Mouse (Mus musculus): Measurements from ENCODE around the gene Hnmt. TPM values are rescaled to one million over a fixed set of nuclear protein-coding genes. Genes with fewer than 3 reads are reported as not detected.

The Hnmt gene
- 1.3 and 1.7 TPM in 2 replicates for polyA plus RNA-seq (2014; fragmentation: Nextera tagmentation; extraction: Ambion mirVana)

- 31% methylated on average over 7 of the region's 7 CpGs for WGBS
- H3K9ac ChIP-seq (ENCODE audit: low read length) = peak within 1 kb of the TSS; percentile 39
- H3K27ac ChIP-seq (ENCODE audit: low read depth) = peak within 1 kb of the TSS; percentile 47; the same call in 1 of the 2 replicates
Observed at GRCm38 (mm10) chr2:24049344-24049990, at the start of gene Hnmt. Gene Hnmt (minus strand): TSS chr2:24049394.

DNA sequence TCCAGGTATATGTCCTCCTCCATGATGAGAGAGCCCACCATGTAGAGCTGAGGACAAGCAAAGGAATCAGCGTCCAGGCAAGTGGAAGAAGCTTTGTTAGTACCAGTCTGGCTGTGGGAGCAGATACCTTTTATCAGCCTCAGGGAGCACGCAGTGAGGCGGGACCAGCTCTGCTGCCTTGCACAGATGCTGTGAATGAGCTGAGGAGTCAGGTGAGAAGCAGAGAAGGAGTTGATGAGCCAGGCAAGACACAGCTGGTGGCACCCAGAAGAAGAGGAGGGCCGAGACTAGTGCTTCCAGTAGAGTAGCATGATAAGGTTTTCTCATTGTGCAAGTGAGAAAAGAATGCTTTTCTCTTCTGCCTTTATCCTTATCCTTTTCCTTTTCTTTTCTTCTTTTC lies 47.3 kb upstream of the Hnmt start, which contains the start of gene Tbpl2:
Gene Tbpl2 (minus strand): TSS at position 101 of the 400 bp plus-strand sequence.
- 79% methylated on average over 4 of the region's 4 CpGs for WGBS
- Histone ChIP-seq H3K27me3 (replicated peaks; ENCODE audit: control insufficient read depth, insufficient read depth, low read length) (no peaks in the 10 kb centered on the region), H3K9ac (ENCODE audit: low read length) (no peak within 1 kb of the TSS), H3K4me3 (ENCODE audit: low read depth, low read length) (no peak within 1 kb of the TSS), H3K27ac (ENCODE audit: low read depth) (no peak within 1 kb of the TSS), H3K36me3 (ENCODE audit: control insufficient read depth, insufficient read depth, low read length) (no peaks in the 10 kb centered on the region), H3K9me3 (ENCODE audit: control insufficient read depth, low read length) (no peaks in the 10 kb centered on the region), H3K4me2 (ENCODE audit: low read length) (no peak within 1 kb of the TSS), H3K4me1 (replicated peaks; ENCODE audit: control insufficient read depth, insufficient read depth, low read length) (no peaks in the 10 kb centered on the region)
- DNase-seq (ENCODE audit: low spot score) = no peak
- no peak for ATAC-seq (replicated peaks; ENCODE audit: low FRiP score, low TSS enrichment, low read depth)

More at GRCm38 (mm10) chr2:24049344-24049990, at the start of gene Hnmt:
- H3K4me3 ChIP-seq (ENCODE audit: low read depth, low read length) = peak within 1 kb of the TSS; percentile 25
- no peak for ATAC-seq (replicated peaks; ENCODE audit: low FRiP score, low TSS enrichment, low read depth)
- H3K36me3 ChIP-seq (ENCODE audit: control insufficient read depth, insufficient read depth, low read length) = no peaks in the 10 kb centered on the region
- peak within 1 kb of the TSS; percentile 45 for H3K4me2 ChIP-seq (ENCODE audit: low read length)
- H3K27me3 ChIP-seq (replicated peaks; ENCODE audit: control insufficient read depth, insufficient read depth, low read length) = no peaks in the 10 kb centered on the region
- H3K9me3 ChIP-seq (ENCODE audit: control insufficient read depth, low read length) = no peaks in the 10 kb centered on the region
- peaks cover 5% of the 10 kb centered on the region; the same call in 1 of the 2 replicates for H3K4me1 ChIP-seq (replicated peaks; ENCODE audit: control insufficient read depth, insufficient read depth, low read length)
- DNase-seq (ENCODE audit: low spot score) = no peak

DNA sequence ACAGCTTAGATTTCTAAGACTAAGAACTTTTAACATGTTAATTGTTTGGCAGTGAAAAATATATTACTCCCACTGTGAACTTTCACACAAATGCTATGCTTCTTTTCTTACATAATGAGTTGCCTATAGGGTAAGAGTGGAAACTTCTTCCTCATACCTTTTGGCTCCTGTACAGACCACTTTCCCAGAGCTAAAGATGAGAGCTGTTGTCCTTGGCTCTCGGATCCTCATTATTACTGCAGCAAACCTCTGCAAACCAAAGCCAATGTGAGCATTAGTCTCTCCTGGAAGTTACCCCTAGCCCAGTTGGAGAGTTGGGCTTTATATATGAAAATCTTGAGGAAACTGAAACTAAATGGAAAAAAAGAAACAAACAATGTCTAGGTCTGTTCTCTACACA lies 41.7 kb upstream of the Hnmt start:
- no peaks in the 10 kb centered on the region for H3K4me1 ChIP-seq (replicated peaks; ENCODE audit: control insufficient read depth, insufficient read depth, low read length)
- 80% methylated on average over 1 of the region's 1 CpGs for WGBS

GRCm38 (mm10) chr2:24050459-24050858 lies 1.3 kb upstream of the Hnmt start:
- Histone ChIP-seq H3K9ac (ENCODE audit: low read length) (no peak overlapping the region), H3K4me3 (ENCODE audit: low read depth, low read length) (no peak overlapping the region), H3K27me3 (replicated peaks; ENCODE audit: control insufficient read depth, insufficient read depth, low read length) (no peaks in the 10 kb centered on the region), H3K36me3 (ENCODE audit: control insufficient read depth, insufficient read depth, low read length) (no peaks in the 10 kb centered on the region), H3K27ac (ENCODE audit: low read depth) (no peak overlapping the region), H3K4me1 (replicated peaks; ENCODE audit: control insufficient read depth, insufficient read depth, low read length) (peaks cover 5% of the 10 kb centered on the region; the same call in 1 of the 2 replicates), H3K4me2 (ENCODE audit: low read length) (no peak overlapping the region), H3K9me3 (ENCODE audit: control insufficient read depth, low read length) (no peaks in the 10 kb centered on the region)
- ATAC-seq (replicated peaks; ENCODE audit: low FRiP score, low TSS enrichment, low read depth) = no peak
- 74% methylated on average over 3 of the region's 3 CpGs for WGBS
- no peak for DNase-seq (ENCODE audit: low spot score)

More for the DNA sequence above, 41.7 kb upstream of the Hnmt start:
- Histone ChIP-seq H3K27ac (ENCODE audit: low read depth) (no peak overlapping the region), H3K27me3 (replicated peaks; ENCODE audit: control insufficient read depth, insufficient read depth, low read length) (no peaks in the 10 kb centered on the region), H3K36me3 (ENCODE audit: control insufficient read depth, insufficient read depth, low read length) (no peaks in the 10 kb centered on the region), H3K9me3 (ENCODE audit: control insufficient read depth, low read length) (no peaks in the 10 kb centered on the region), H3K4me3 (ENCODE audit: low read depth, low read length) (no peak overlapping the region), H3K4me2 (ENCODE audit: low read length) (no peak overlapping the region), H3K9ac (ENCODE audit: low read length) (no peak overlapping the region)
- ATAC-seq (replicated peaks; ENCODE audit: low FRiP score, low TSS enrichment, low read depth) (no peak), DNase-seq (ENCODE audit: low spot score) (no peak)

GRCm38 (mm10) chr2:24048480-24049097 lies 605 bp downstream of the Hnmt start:
- Histone ChIP-seq H3K9ac (ENCODE audit: low read length) (peak overlapping the region; percentile 39), H3K4me1 (replicated peaks; ENCODE audit: control insufficient read depth, insufficient read depth, low read length) (peaks cover 5% of the 10 kb centered on the region; the same call in 1 of the 2 replicates), H3K27ac (ENCODE audit: low read depth) (peak overlapping the region; percentile 47; the same call in 1 of the 2 replicates), H3K27me3 (replicated peaks; ENCODE audit: control insufficient read depth, insufficient read depth, low read length) (no peaks in the 10 kb centered on the region), H3K36me3 (ENCODE audit: control insufficient read depth, insufficient read depth, low read length) (no peaks in the 10 kb centered on the region), H3K9me3 (ENCODE audit: control insufficient read depth, low read length) (no peaks in the 10 kb centered on the region), H3K4me2 (ENCODE audit: low read length) (peak overlapping the region; percentile 45), H3K4me3 (ENCODE audit: low read depth, low read length) (peak overlapping the region; percentile 25)
- DNase-seq (ENCODE audit: low spot score) = peak; percentile 59
- WGBS = 5% methylated on average over 16 of the region's 16 CpGs
- no peak for ATAC-seq (replicated peaks; ENCODE audit: low FRiP score, low TSS enrichment, low read depth)

DNA sequence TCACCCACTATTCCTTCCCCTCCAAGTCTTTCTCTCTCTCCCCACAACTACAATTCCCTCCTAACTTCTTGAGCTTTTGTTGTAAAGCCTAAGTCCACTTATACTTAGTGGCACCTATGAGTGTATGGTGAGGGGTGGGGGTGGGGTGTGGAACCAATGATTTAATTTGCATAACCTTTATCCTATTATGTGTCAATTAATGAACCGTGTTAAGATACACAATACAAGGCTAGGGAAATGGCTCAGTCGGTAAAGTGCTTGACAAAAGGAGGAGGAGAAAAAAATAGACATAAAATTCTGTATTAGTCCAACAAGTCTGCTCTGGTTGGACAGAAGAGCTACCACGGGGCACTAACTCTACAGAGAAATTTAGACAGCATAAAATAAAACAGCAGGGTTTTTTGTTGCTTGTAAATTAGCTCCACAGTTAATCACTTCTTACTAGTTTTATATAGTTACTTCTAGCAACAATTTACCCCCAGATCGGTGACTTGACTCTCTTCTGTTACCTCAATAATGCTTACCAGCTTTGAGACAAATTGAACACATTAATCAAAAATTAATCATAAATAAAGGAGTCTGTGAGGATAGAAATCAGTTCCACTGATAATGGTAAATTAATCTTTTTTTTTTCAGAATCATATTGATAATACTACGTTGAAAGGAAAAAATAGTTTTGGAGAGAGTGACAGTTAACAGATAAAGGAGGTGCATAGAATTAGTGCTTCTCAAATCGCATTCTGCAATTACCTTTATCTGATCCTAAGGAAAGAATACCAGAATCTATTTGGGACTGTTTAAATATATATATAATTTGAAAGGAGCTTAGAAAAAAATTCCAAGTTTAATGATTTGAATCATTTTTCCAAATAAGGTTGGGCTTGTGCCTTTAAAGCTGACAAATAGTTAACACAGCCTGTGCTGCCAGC lies 1.4 kb downstream of the Hnmt start:
- H3K4me3 ChIP-seq (ENCODE audit: low read depth, low read length) = peak overlapping the region; percentile 25
- peaks cover 5% of the 10 kb centered on the region; the same call in 1 of the 2 replicates for H3K4me1 ChIP-seq (replicated peaks; ENCODE audit: control insufficient read depth, insufficient read depth, low read length)
- H3K9me3 ChIP-seq (ENCODE audit: control insufficient read depth, low read length) = no peaks in the 10 kb centered on the region
- DNase-seq (ENCODE audit: low spot score) = no peak
- peak overlapping the region; percentile 45 for H3K4me2 ChIP-seq (ENCODE audit: low read length)
- H3K36me3 ChIP-seq (ENCODE audit: control insufficient read depth, insufficient read depth, low read length) = no peaks in the 10 kb centered on the region
- peak overlapping the region; percentile 47; the same call in 1 of the 2 replicates for H3K27ac ChIP-seq (ENCODE audit: low read depth)
- 64% methylated on average over 6 of the region's 6 CpGs for WGBS
- no peaks in the 10 kb centered on the region for H3K27me3 ChIP-seq (replicated peaks; ENCODE audit: control insufficient read depth, insufficient read depth, low read length)
- H3K9ac ChIP-seq (ENCODE audit: low read length) = peak overlapping the region; percentile 39; the same call in 1 of the 2 replicates
- no peak for ATAC-seq (replicated peaks; ENCODE audit: low FRiP score, low TSS enrichment, low read depth)

DNA sequence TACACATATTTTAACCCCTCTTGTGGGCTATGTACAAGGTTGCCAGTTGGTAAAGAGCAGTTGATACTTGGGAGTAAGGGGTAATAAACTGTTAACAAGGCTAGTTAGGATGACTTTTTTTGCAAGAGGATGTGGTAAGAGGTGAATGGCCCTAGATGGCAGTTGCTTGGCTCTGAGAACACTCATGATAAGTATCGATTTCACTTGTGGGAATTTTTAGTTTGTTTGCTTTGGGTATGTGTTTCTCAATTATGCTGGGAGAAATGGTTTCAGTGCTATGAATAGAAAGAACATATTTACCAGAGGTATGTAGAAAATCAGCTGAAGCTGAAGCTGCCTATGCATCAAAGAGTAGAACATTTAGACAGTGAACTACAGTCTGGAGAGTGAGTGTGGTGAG lies 6.3 kb downstream of the Hnmt start:
- ATAC-seq (replicated peaks; ENCODE audit: low FRiP score, low TSS enrichment, low read depth) = no peak
- Histone ChIP-seq H3K4me2 (ENCODE audit: low read length) (no peak overlapping the region), H3K4me3 (ENCODE audit: low read depth, low read length) (no peak overlapping the region), H3K9me3 (ENCODE audit: control insufficient read depth, low read length) (no peaks in the 10 kb centered on the region), H3K9ac (ENCODE audit: low read length) (no peak overlapping the region), H3K4me1 (replicated peaks; ENCODE audit: control insufficient read depth, insufficient read depth, low read length) (no peaks in the 10 kb centered on the region), H3K27me3 (replicated peaks; ENCODE audit: control insufficient read depth, insufficient read depth, low read length) (no peaks in the 10 kb centered on the region), H3K36me3 (ENCODE audit: control insufficient read depth, insufficient read depth, low read length) (no peaks in the 10 kb centered on the region), H3K27ac (ENCODE audit: low read depth) (no peak overlapping the region)
- 86% methylated on average over 1 of the region's 1 CpGs for WGBS
- no peak for DNase-seq (ENCODE audit: low spot score)

GRCm38 (mm10) chr2:24040531-24040930 lies 8.7 kb downstream of the Hnmt start:
- no peaks in the 10 kb centered on the region for H3K36me3 ChIP-seq (ENCODE audit: control insufficient read depth, insufficient read depth, low read length)
- no peaks in the 10 kb centered on the region for H3K9me3 ChIP-seq (ENCODE audit: control insufficient read depth, low read length)
- no peak overlapping the region for H3K4me3 ChIP-seq (ENCODE audit: low read depth, low read length)
- H3K4me1 ChIP-seq (replicated peaks; ENCODE audit: control insufficient read depth, insufficient read depth, low read length) = no peaks in the 10 kb centered on the region
- DNase-seq (ENCODE audit: low spot score) (no peak), ATAC-seq (replicated peaks; ENCODE audit: low FRiP score, low TSS enrichment, low read depth) (no peak)
- 89% methylated on average over 1 of the region's 1 CpGs for WGBS
- no peak overlapping the region for H3K27ac ChIP-seq (ENCODE audit: low read depth)
- no peak overlapping the region for H3K9ac ChIP-seq (ENCODE audit: low read length)
- H3K27me3 ChIP-seq (replicated peaks; ENCODE audit: control insufficient read depth, insufficient read depth, low read length) = no peaks in the 10 kb centered on the region
- H3K4me2 ChIP-seq (ENCODE audit: low read length) = no peak overlapping the region
